Mouse (Mus musculus) olfactory bulb, adult 2 months (tissue): Measurements from ENCODE around the gene Slco3a1.

Source experiments
- CTCF ChIP-seq: fragments of 200-500 bp; IDR thresholded peaks from 2 replicates; pipeline ENCODE4 v1.5.1; 2012; ENCODE audit warnings: low read depth, mild to moderate bottlenecking, low read length, moderate library complexity; ENCODE audit not compliant: insufficient read depth
- POLR2A ChIP-seq: fragments of 200-500 bp; IDR thresholded peaks from 2 replicates; pipeline ENCODE4 v1.6.1; 2012; ENCODE audit warnings: mild to moderate bottlenecking, low read depth, low read length, moderate library complexity; ENCODE audit not compliant: insufficient read depth

DNA sequence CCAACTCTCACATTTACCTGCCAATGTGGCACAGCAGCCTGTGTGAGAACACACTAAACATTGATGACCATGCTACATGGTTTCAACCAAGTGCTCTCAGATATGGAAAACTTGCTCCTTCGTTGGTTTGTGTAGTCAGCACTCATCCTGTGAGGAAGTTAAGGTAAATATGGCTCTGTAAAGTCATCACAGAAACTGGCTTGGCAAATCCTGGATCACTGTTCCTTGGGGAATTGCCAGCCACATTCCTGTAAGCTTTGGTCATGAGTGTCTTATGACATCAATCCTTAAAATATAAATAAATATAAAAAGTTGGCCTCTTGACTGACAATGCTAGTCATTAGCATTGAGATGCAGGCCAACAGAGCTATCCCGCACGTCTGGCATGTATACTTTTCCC is 94.8 kb downstream of the Slco3a1 start:
- TF ChIP-seq CTCF (no peak), POLR2A (no peak)
